24 mouse cellular contexts compared by ENCODE assay signal in the genomic region with DNA sequence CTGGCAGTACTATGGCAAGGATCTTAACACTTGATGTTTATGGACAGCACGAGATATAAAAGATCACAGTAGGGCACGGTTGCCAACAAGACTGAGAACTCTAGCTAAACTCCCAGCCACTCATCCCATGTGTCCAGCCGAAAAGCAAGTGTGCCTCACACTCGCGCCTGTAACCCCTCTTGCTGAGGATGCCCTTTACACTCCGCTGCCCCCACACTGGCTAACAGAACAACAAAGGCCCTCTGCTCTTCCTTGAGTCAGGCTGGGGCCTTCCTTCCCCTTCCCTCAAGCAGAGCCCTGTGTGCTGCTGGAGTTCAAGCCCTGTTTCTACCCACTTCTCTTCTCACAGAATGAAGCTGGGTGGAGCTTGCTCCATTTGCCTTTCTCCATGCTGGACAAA.
DNase-seq lines count a peak whose midpoint lies in the region; ATAC-seq lines count a peak whose summit lies in the region.
"Had no signal": no experiment of that assay in that cellular context is flagged by ENCODE, and none has a peak within 500 bp of the region (broad histone marks: within the 10 kb centered on the region; RNA-seq: fewer than 3 reads in every experiment).

No protein-coding gene starts in this region.

- no peak for ATAC-seq in hindbrain, embryonic 12.5 days (ENCODE audit: low FRiP score)
- no peak for ATAC-seq in hindbrain, embryonic 11.5 days (ENCODE audit: low FRiP score)
- ATAC-seq in midbrain, embryonic 11.5 days (ENCODE audit: low FRiP score): no peak
- ATAC-seq in midbrain, embryonic 13.5 days: no peak
- ATAC-seq: activated CD4-positive, CD25-positive, alpha-beta regulatory T cell, adult 4 months; forebrain, embryonic 14.5 days had no signal

- H3K4me2 ChIP-seq in hindbrain, embryonic 12.5 days (replicated peaks): no peak overlapping the region
- H3K4me2 ChIP-seq in hindbrain, embryonic 11.5 days (replicated peaks; ENCODE audit: low read depth, low read length): no peak overlapping the region
- H3K4me2 ChIP-seq in midbrain, embryonic 11.5 days: no peak overlapping the region
- no peak overlapping the region for H3K4me2 ChIP-seq in midbrain, embryonic 13.5 days (replicated peaks)
- H3K4me2 ChIP-seq: embryonic facial prominence, embryonic 12.5 days; heart, embryonic 11.5 days; liver, embryonic 15.5 days; lung, embryonic 15.5 days; stomach, embryonic 15.5 days had no signal

- no peaks in the 10 kb centered on the region for H3K27me3 ChIP-seq in hindbrain, embryonic 12.5 days
- no peaks in the 10 kb centered on the region for H3K27me3 ChIP-seq in hindbrain, embryonic 11.5 days (ENCODE audit: control insufficient read depth, insufficient read depth, low read length)
- H3K27me3 ChIP-seq in midbrain, embryonic 11.5 days (ENCODE audit: control insufficient read depth, insufficient read depth, low read length): no peaks in the 10 kb centered on the region
- no peaks in the 10 kb centered on the region for H3K27me3 ChIP-seq in midbrain, embryonic 13.5 days
- no peaks in the 10 kb centered on the region for H3K27me3 ChIP-seq in limb, embryonic 10.5 days (ENCODE audit: low read depth, poor library complexity, severe bottlenecking)
- H3K27me3 ChIP-seq in heart, embryonic 10.5 days (ENCODE audit: insufficient read depth, poor library complexity, severe bottlenecking): no peaks in the 10 kb centered on the region
- H3K27me3 ChIP-seq: embryonic facial prominence, embryonic 12.5 days; liver, embryonic 15.5 days; lung, embryonic 15.5 days; stomach, embryonic 15.5 days had no signal

- no peaks in the 10 kb centered on the region for H3K9me3 ChIP-seq in hindbrain, embryonic 12.5 days (replicated peaks)
- no peaks in the 10 kb centered on the region for H3K9me3 ChIP-seq in hindbrain, embryonic 11.5 days (ENCODE audit: control insufficient read depth, low read length)
- H3K9me3 ChIP-seq in midbrain, embryonic 11.5 days (ENCODE audit: control insufficient read depth, low read length): no peaks in the 10 kb centered on the region
- H3K9me3 ChIP-seq in midbrain, embryonic 13.5 days: no peaks in the 10 kb centered on the region
- H3K9me3 ChIP-seq in limb, embryonic 10.5 days (replicated peaks): no peaks in the 10 kb centered on the region
- no peaks in the 10 kb centered on the region for H3K9me3 ChIP-seq in heart, embryonic 10.5 days
- H3K9me3 ChIP-seq: embryonic facial prominence, embryonic 12.5 days; liver, embryonic 15.5 days; lung, embryonic 15.5 days; megakaryocyte, embryonic 14.5 days; stomach, embryonic 15.5 days had no signal

- H3K36me3 ChIP-seq in hindbrain, embryonic 12.5 days: no peaks in the 10 kb centered on the region
- H3K36me3 ChIP-seq in hindbrain, embryonic 11.5 days (ENCODE audit: control insufficient read depth, insufficient read depth, low read length): no peaks in the 10 kb centered on the region
- no peaks in the 10 kb centered on the region for H3K36me3 ChIP-seq in midbrain, embryonic 11.5 days (ENCODE audit: control insufficient read depth, insufficient read depth, low read length)
- no peaks in the 10 kb centered on the region for H3K36me3 ChIP-seq in midbrain, embryonic 13.5 days
- H3K36me3 ChIP-seq in limb, embryonic 10.5 days: no peaks in the 10 kb centered on the region
- H3K36me3 ChIP-seq in heart, embryonic 10.5 days: no peaks in the 10 kb centered on the region
- H3K36me3 ChIP-seq: embryonic facial prominence, embryonic 12.5 days; liver, embryonic 15.5 days; lung, embryonic 15.5 days; stomach, embryonic 15.5 days had no signal

- no peak for DNase-seq in hindbrain, embryonic 11.5 days (ENCODE audit: low spot score)
- peak; percentile 75 for DNase-seq in midbrain, embryonic 11.5 days (ENCODE audit: low spot score, missing footprints)
- no peak for DNase-seq in limb, embryonic 10.5 days (ENCODE audit: low spot score)
- no peak for DNase-seq in heart, embryonic 10.5 days (ENCODE audit: low spot score)
- no peak for DNase-seq in ovary, postnatal 14 days (ENCODE audit: low spot score)
- DNase-seq: adrenal gland, adult 8-10 months; cerebellum, adult 2 months; cerebellum, postnatal 25 days; kidney, adult 18-20 months; left cerebral cortex, postnatal 4 days; liver; lung, postnatal 36 days; thymus, postnatal 25 days had no signal

- peaks cover 21% of the 10 kb centered on the region for H3K4me1 ChIP-seq in hindbrain, embryonic 12.5 days
- H3K4me1 ChIP-seq in hindbrain, embryonic 11.5 days (replicated peaks; ENCODE audit: control insufficient read depth, insufficient read depth, low read length): no peaks in the 10 kb centered on the region
- peaks cover 11% of the 10 kb centered on the region for H3K4me1 ChIP-seq in midbrain, embryonic 11.5 days (ENCODE audit: control insufficient read depth, insufficient read depth, low read length)
- H3K4me1 ChIP-seq in midbrain, embryonic 13.5 days (replicated peaks): peaks cover 16% of the 10 kb centered on the region
- H3K4me1 ChIP-seq in limb, embryonic 10.5 days: peaks cover 39% of the 10 kb centered on the region
- H3K4me1 ChIP-seq in heart, embryonic 10.5 days: peaks cover 27% of the 10 kb centered on the region
- H3K4me1 ChIP-seq: liver, embryonic 15.5 days had no signal

- no peak overlapping the region for H3K4me3 ChIP-seq in hindbrain, embryonic 12.5 days
- H3K4me3 ChIP-seq in hindbrain, embryonic 11.5 days (ENCODE audit: low read depth, low read length): no peak overlapping the region
- H3K4me3 ChIP-seq in midbrain, embryonic 11.5 days (ENCODE audit: low read depth, low read length): no peak overlapping the region
- no peak overlapping the region for H3K4me3 ChIP-seq in midbrain, embryonic 13.5 days (replicated peaks)
- H3K4me3 ChIP-seq in limb, embryonic 10.5 days: no peak overlapping the region
- H3K4me3 ChIP-seq in heart, embryonic 10.5 days: no peak overlapping the region
- H3K4me3 ChIP-seq: embryonic facial prominence, embryonic 12.5 days; left cerebral cortex, adult 2 months; liver, embryonic 15.5 days; lung, embryonic 15.5 days; megakaryocyte, embryonic 14.5 days; stomach, embryonic 15.5 days had no signal

- WGBS in hindbrain, embryonic 12.5 days: 42% methylated on average over 6 of the region's 6 CpGs
- 39% methylated on average over 6 of the region's 6 CpGs for WGBS in hindbrain, embryonic 11.5 days
- WGBS in midbrain, embryonic 11.5 days: 48% methylated on average over 6 of the region's 6 CpGs
- 32% methylated on average over 6 of the region's 6 CpGs for WGBS in midbrain, embryonic 13.5 days
- 85% methylated on average over 6 of the region's 6 CpGs for WGBS in limb, embryonic 10.5 days
- 83% methylated on average over 6 of the region's 6 CpGs for WGBS in heart, embryonic 10.5 days

- 0 out of 2 replicates have a peak overlapping the region, but pooled peaks have one; percentile 35 for H3K27ac ChIP-seq in hindbrain, embryonic 12.5 days
- H3K27ac ChIP-seq in hindbrain, embryonic 11.5 days (ENCODE audit: low read depth, low read length): no peak overlapping the region
- H3K27ac ChIP-seq in midbrain, embryonic 11.5 days (ENCODE audit: low read depth, low read length): no peak overlapping the region
- no peak overlapping the region for H3K27ac ChIP-seq in midbrain, embryonic 13.5 days
- peak overlapping the region; percentile 37 for H3K27ac ChIP-seq in limb, embryonic 10.5 days
- no peak overlapping the region for H3K27ac ChIP-seq in heart, embryonic 10.5 days
- H3K27ac ChIP-seq: embryonic facial prominence, embryonic 12.5 days; left cerebral cortex, adult 2 months; liver, embryonic 15.5 days; stomach, embryonic 15.5 days had no signal

- H3K9ac ChIP-seq in hindbrain, embryonic 12.5 days: no peak overlapping the region
- H3K9ac ChIP-seq in hindbrain, embryonic 11.5 days (ENCODE audit: low read depth, low read length): no peak overlapping the region
- no peak overlapping the region for H3K9ac ChIP-seq in midbrain, embryonic 11.5 days (ENCODE audit: low read length)
- no peak overlapping the region for H3K9ac ChIP-seq in midbrain, embryonic 13.5 days (replicated peaks)
- H3K9ac ChIP-seq: embryonic facial prominence, embryonic 12.5 days; liver, embryonic 15.5 days; lung, embryonic 15.5 days; stomach, embryonic 15.5 days had no signal

Comparison
In these comparisons a context has a peak if more than half of its experiments do, and no peak if none do; other contexts are left out.
1. H3K27ac ChIP-seq: peak in hindbrain, embryonic 12.5 days (single experiment) and limb, embryonic 10.5 days (single experiment); none in hindbrain, embryonic 11.5 days (single experiment), midbrain, embryonic 11.5 days (single experiment), midbrain, embryonic 13.5 days (single experiment) and heart, embryonic 10.5 days (single experiment).